Mouse (Mus musculus) C2C12 (cell line): Measurements from ENCODE around the gene Arhgef19. TPM values are rescaled to one million over a fixed set of nuclear protein-coding genes. Genes with fewer than 3 reads are reported as not detected.

Source experiments
- H3K27me3 ChIP-seq: one replicate; pipeline ENCODE4 v1.6.1; 2011; ENCODE audit not compliant: control insufficient read depth, insufficient read depth, insufficient read length
- H3K36me3 ChIP-seq: one replicate; pipeline ENCODE4 v1.6.1; 2011; ENCODE audit not compliant: control insufficient read depth, insufficient read depth
- H3K4me3 ChIP-seq: one replicate; pipeline ENCODE4 v1.5.1; 2011; ENCODE audit warnings: mild to moderate bottlenecking, control low read depth; ENCODE audit not compliant: poor library complexity, insufficient read depth, severe bottlenecking
- H3K79me2 ChIP-seq: one replicate; pipeline ENCODE4 v1.6.1; 2011; ENCODE audit not compliant: control insufficient read depth, insufficient read depth
- H3K79me3 ChIP-seq: one replicate; pipeline ENCODE4 v1.6.1; 2011; ENCODE audit warnings: low read depth, control low read depth
- H3ac ChIP-seq: one replicate; pipeline ENCODE3; 2011; ENCODE audit warnings: low read depth; ENCODE audit not compliant: control insufficient read depth, insufficient read length
- CEBPB ChIP-seq: IDR thresholded peaks from one replicate; pipeline ENCODE4 v1.6.1; 2011; ENCODE audit warnings: low read depth, mild to moderate bottlenecking, control low read depth, moderate library complexity
- CTCF ChIP-seq: IDR thresholded peaks from one replicate; pipeline ENCODE4 v1.5.1; 2011; ENCODE audit not compliant: control insufficient read depth, insufficient read depth, insufficient read length
- FOSL1 ChIP-seq: IDR thresholded peaks from one replicate; pipeline ENCODE4 v1.8.0; 2011; ENCODE audit warnings: mild to moderate bottlenecking, low read length; ENCODE audit not compliant: poor library complexity, insufficient read depth, severe bottlenecking
- MAX ChIP-seq: IDR thresholded peaks from one replicate; pipeline ENCODE4 v1.6.1; 2011; ENCODE audit warnings: mild to moderate bottlenecking, control low read depth
- MYOD1 ChIP-seq: IDR thresholded peaks from one replicate; pipeline ENCODE4 v1.6.1; 2011; ENCODE audit warnings: low read depth; ENCODE audit not compliant: control insufficient read depth, insufficient read length
- MYOG ChIP-seq: IDR thresholded peaks from one replicate; pipeline ENCODE4 v1.6.1; 2011; ENCODE audit not compliant: control insufficient read depth, insufficient read length; ENCODE audit errors: extremely low read depth
- USF1 ChIP-seq: IDR thresholded peaks from one replicate; pipeline ENCODE4 v1.6.1; 2011; ENCODE audit warnings: low read depth, mild to moderate bottlenecking, control low read depth, moderate library complexity
- polyA plus RNA-seq: library from polyadenylated mRNA; unstranded; fragments of >200 nt; fragmentation: generic; extraction: Trizol; gene quantifications from one replicate; pipeline ENCODE4 v1.2.1, GENCODE M21; 2012; ENCODE audit warnings: missing spikeins

Gene Arhgef19
- polyA plus RNA-seq, 1 experiment, result 26.7 TPM

DNA sequence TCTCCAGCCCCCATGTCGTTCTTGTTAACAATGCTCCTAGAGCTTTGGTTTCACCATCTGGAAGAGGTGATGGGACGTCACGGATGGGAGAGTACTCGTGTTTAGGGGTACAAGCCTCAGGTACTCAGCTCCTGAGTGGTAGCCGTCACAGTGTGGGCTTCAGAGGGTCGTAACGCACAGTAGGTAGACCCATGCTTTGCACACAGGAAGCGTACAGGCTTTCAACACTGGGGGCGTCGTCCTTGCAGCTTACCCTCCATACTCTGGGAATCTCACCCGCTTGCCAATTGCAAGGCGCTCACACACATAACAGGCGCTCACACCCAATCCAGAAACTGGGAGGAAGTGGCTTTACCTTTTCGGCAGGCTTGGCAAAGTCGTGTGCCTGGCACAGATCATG lies 2.6 kb downstream of the Arhgef19 start:
- Histone ChIP-seq H3K27me3 (no peaks in the 10 kb centered on the region), H3K36me3 (no peaks in the 10 kb centered on the region), H3K79me2 (peaks cover 19% of the 10 kb centered on the region), H3K79me3 (peaks cover 5% of the 10 kb centered on the region), H3ac (no peak overlapping the region), H3K4me3 (no peak overlapping the region)
- TF ChIP-seq USF1, result no peak
- TF ChIP-seq MYOG, result no peak
- no peak for TF ChIP-seq MYOD1
- no peak for TF ChIP-seq CTCF
- TF ChIP-seq FOSL1, result no peak
- TF ChIP-seq MAX, result no peak

DNA sequence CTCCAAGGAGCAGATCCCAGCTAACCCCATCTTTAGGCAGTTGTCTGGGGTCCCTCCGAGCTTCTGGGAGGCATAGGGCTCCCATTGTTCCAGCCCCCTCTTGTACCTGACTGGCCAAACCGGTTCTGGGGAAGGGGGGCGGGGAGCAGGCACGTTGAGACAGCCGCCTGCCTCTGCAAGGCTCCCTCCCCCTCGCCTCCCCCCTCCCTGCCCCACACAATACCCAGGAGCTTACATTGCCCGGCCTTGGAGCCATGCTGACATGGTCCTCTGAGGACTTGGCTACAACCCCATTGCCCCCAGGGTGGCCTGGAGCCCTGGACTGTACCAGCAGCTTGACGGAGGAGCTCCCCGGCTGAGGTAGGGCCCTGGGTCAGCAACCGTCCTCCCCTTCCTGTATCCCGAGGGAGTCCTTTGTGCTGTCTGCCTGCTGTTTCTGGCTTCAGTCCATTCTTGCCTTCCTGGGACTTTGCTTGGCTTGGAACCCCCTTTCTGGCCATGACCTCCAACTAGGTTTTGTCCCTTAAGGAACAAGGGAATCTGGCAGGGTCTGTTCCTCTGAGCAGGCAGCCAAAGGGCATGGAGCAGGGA lies 3.4 kb downstream of the Arhgef19 start:
- peaks cover 26% of the 10 kb centered on the region for H3K79me2 ChIP-seq
- H3K79me3 ChIP-seq, result peaks cover 5% of the 10 kb centered on the region
- TF ChIP-seq CTCF (no peak), CEBPB (no peak), MYOD1 (no peak), FOSL1 (no peak)
- H3K4me3 ChIP-seq, result no peak overlapping the region
- no peaks in the 10 kb centered on the region for H3K27me3 ChIP-seq
- no peak overlapping the region for H3ac ChIP-seq
- no peaks in the 10 kb centered on the region for H3K36me3 ChIP-seq

DNA sequence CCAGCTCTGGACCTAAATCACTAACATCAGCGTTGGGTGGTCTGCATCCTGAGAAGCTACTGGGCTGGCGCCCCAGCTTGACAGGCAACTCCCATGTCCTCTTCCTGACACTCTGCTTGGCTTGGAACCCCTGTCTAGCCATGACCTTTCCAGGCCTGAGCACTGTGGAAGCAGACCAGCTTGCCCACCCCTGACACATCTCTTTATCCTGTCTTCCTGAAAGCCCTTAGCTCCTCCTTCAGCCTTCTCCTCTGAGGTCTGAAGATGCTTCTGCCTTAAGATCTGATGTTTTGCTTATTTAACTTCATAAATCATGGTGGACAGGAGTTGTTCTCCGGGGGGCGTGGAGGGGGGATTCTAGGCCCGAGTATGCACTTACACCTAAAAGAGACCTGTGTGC lies 4.3 kb downstream of the Arhgef19 start:
- TF ChIP-seq FOSL1, result no peak
- no peak for TF ChIP-seq USF1
- no peak for TF ChIP-seq CTCF
- TF ChIP-seq MAX, result no peak
- TF ChIP-seq CEBPB, result no peak
- no peak for TF ChIP-seq MYOD1
- no peak for TF ChIP-seq MYOG
- Histone ChIP-seq H3ac (no peak overlapping the region), H3K27me3 (no peaks in the 10 kb centered on the region), H3K79me2 (peaks cover 26% of the 10 kb centered on the region), H3K36me3 (no peaks in the 10 kb centered on the region), H3K79me3 (peaks cover 5% of the 10 kb centered on the region), H3K4me3 (no peak overlapping the region)

DNA sequence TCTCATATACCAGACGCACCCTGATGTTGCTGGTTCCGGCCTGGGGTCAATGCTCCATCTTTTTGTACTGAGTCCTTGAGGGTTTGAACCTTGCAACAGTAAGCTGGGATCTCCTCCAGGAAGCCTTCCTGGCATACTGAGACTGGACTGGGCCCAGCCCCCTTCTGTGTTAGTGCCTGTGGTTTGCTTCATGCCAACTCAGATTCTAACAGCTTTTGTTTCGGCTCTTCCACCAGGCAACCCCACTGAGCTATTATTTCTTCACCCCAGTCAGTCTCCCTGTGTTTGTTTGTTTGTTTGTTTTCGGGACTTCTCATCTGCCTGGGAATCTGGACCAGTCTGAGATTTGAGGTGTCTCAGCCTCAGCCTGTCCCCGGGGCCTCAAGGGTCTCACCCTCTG lies 5.1 kb downstream of the Arhgef19 start:
- no peaks in the 10 kb centered on the region for H3K27me3 ChIP-seq
- no peak for TF ChIP-seq CEBPB
- no peak for TF ChIP-seq CTCF
- TF ChIP-seq MAX, result no peak
- TF ChIP-seq MYOD1, result no peak
- TF ChIP-seq MYOG, result no peak
- no peak for TF ChIP-seq USF1
- no peak for TF ChIP-seq FOSL1
- peaks cover 5% of the 10 kb centered on the region for H3K79me3 ChIP-seq
- H3K4me3 ChIP-seq, result peak overlapping the region; percentile 30
- H3K79me2 ChIP-seq, result peaks cover 26% of the 10 kb centered on the region
- peak overlapping the region; percentile 62 for H3ac ChIP-seq
- peaks cover 6% of the 10 kb centered on the region for H3K36me3 ChIP-seq

DNA sequence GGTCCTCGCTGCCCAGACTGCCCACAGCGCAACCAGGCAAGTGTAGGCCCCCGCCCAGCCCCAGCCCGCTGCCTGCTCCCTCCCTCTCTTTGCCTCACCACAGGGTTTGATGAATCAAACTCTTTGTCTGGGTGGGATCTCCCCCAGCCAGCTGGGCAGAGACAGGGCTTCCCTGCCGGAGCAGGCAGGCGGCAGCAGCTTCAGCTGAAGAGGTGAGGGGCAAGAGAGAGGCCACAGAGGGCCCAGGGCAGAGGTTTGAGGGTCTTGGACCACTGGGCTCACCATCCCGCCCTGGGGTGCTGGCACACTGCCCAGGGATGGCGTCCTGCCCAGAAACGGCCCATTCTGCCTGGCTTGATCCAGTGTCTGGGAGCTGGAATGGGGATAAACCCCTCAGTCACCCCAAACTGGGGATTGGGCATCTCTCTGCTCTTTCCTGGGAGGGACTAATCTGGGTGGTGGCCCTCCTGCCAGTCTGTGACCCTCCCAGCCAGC lies 5.7 kb downstream of the Arhgef19 start:
- Histone ChIP-seq H3K79me3 (peaks cover 5% of the 10 kb centered on the region), H3K79me2 (peaks cover 26% of the 10 kb centered on the region), H3K36me3 (peaks cover 8% of the 10 kb centered on the region), H3K4me3 (peak overlapping the region; percentile 30), H3ac (peak overlapping the region; percentile 62), H3K27me3 (no peaks in the 10 kb centered on the region)
- TF ChIP-seq MYOD1 (no peak), USF1 (no peak), CTCF (no peak), FOSL1 (no peak), MYOG (no peak)

DNA sequence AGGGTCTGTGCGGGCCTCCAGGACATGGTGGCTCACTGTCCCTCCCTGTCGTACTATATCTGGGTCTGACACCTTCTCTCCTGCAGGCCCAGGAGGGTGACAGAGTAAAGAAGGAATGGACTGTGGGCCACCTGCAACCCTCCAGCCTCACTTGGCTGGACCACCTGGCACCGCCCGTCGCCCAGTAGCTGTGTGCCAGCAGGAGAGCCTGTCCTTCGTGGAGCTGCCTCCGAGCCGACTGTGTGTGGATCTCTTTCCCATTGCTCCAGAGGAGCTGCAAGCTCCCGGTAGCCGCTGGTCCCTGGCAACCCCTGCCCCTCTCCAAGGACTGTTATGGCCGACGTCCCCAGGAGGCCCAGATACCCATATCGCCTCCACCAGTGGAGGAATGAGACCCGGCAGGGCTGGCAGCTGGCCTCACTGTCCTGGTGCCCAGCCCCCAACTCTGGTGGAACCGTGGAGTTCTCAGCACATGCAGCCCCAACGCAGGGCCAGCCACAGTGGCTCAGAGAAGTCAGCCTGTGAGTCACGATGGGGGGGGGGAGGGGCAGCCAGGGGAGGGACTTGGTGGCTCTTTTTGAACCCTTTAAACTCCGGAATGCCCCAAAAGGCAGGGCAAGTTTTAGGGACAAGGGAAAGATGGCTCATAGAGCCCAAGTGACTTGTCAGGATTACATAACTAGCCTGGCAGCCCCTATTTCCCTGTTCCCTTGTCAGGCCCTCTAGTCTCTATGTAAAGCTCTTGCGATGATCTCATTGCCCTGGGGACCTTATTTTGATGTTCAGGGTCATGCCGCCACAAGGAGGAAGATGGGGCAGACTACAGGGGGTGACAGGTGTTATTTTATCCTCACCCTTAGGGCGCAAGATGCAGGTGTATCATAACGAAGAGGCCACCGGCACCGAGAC lies 7.0 kb downstream of the Arhgef19 start:
- peaks cover 17% of the 10 kb centered on the region for H3K79me2 ChIP-seq
- H3K27me3 ChIP-seq, result no peaks in the 10 kb centered on the region
- H3K4me3 ChIP-seq, result peak overlapping the region; percentile 24
- H3ac ChIP-seq, result peak overlapping the region; percentile 81
- peaks cover 15% of the 10 kb centered on the region for H3K36me3 ChIP-seq
- peaks cover 3% of the 10 kb centered on the region for H3K79me3 ChIP-seq
- no peak for TF ChIP-seq FOSL1
- TF ChIP-seq MYOD1, result peak; percentile 38
